Mouse (Mus musculus) brain, embryonic 14.5 days (tissue): Measurements from ENCODE around the gene Atf1. TPM values are rescaled to one million over a fixed set of nuclear protein-coding genes. Genes with fewer than 3 reads are reported as not detected.

Experiments
- DNase-seq: peaks from one replicate; pipeline ENCODE4 v3.0.0-alpha.2; 2011; ENCODE audit warnings: low read depth
- CTCF ChIP-seq: fragments of 200-500 bp; IDR thresholded peaks from 2 replicates; pipeline ENCODE4 v1.5.1; 2012; ENCODE audit warnings: inconsistent platforms, mild to moderate bottlenecking, moderate library complexity, borderline replicate concordance; ENCODE audit not compliant: insufficient read depth, insufficient read length; ENCODE audit errors: extremely low read depth
- POLR2A ChIP-seq: fragments of 200-500 bp; IDR thresholded peaks from 2 replicates; pipeline ENCODE4 v1.6.1; 2012; ENCODE audit warnings: mild to moderate bottlenecking, inconsistent platforms, borderline replicate concordance; ENCODE audit not compliant: poor library complexity, insufficient read depth, insufficient read length, severe bottlenecking; ENCODE audit errors: extremely low read depth
- polyA plus RNA-seq: library from polyadenylated mRNA; depleted of rRNA; stranded (reverse); fragments of >200 nt; gene quantifications from 2 replicates; pipeline ENCODE4 v1.2.3, GENCODE M21; 2012

The Atf1 gene
- polyA plus RNA-seq, 1 experiment: 19.0 TPM

GRCm38 (mm10) chr15:100190083-100190482 lies 37.5 kb upstream of the Atf1 start:
- no peak for DNase-seq
- TF ChIP-seq CTCF: no peak
- no peak for TF ChIP-seq POLR2A

- DNase-seq: no peak
- TF ChIP-seq POLR2A (no peak), CTCF (no peak)
Measured at GRCm38 (mm10) chr15:100198983-100199745, 28.5 kb upstream of the Atf1 start.

- TF ChIP-seq CTCF (no peak), POLR2A (no peak)
Measured at GRCm38 (mm10) chr15:100199790-100200189, 27.8 kb upstream of the Atf1 start.

GRCm38 (mm10) chr15:100201806-100202205 lies 25.8 kb upstream of the Atf1 start:
- no peak for TF ChIP-seq POLR2A
- TF ChIP-seq CTCF: no peak
- no peak for DNase-seq

More at GRCm38 (mm10) chr15:100199790-100200189, 27.8 kb upstream of the Atf1 start:
- no peak for DNase-seq

- TF ChIP-seq CTCF (no peak), POLR2A (no peak)
- no peak for DNase-seq
Measured at GRCm38 (mm10) chr15:100202431-100203015, 25.1 kb upstream of the Atf1 start.

- TF ChIP-seq POLR2A: no peak
- TF ChIP-seq CTCF: no peak
- no peak for DNase-seq
Measured at GRCm38 (mm10) chr15:100204574-100204973, 23.0 kb upstream of the Atf1 start.

GRCm38 (mm10) chr15:100210013-100210412 lies 17.6 kb upstream of the Atf1 start:
- no peak for TF ChIP-seq CTCF
- no peak for TF ChIP-seq POLR2A
- DNase-seq: no peak

GRCm38 (mm10) chr15:100213339-100213738 lies 14.3 kb upstream of the Atf1 start:
- no peak for DNase-seq
- TF ChIP-seq POLR2A (no peak), CTCF (no peak)

- DNase-seq: no peak
- TF ChIP-seq CTCF: no peak
- TF ChIP-seq POLR2A: no peak
Measured at GRCm38 (mm10) chr15:100215092-100215491, 12.5 kb upstream of the Atf1 start.

GRCm38 (mm10) chr15:100216173-100216572 lies 11.4 kb upstream of the Atf1 start:
- DNase-seq: no peak
- no peak for TF ChIP-seq CTCF
- TF ChIP-seq POLR2A: no peak

GRCm38 (mm10) chr15:100218018-100218417 lies 9.6 kb upstream of the Atf1 start:
- TF ChIP-seq POLR2A (no peak), CTCF (no peak)
- no peak for DNase-seq

- DNase-seq: no peak
- TF ChIP-seq POLR2A (no peak), CTCF (no peak)
Measured at GRCm38 (mm10) chr15:100219396-100219795, 8.2 kb upstream of the Atf1 start.

GRCm38 (mm10) chr15:100220916-100221315 lies 6.7 kb upstream of the Atf1 start:
- no peak for TF ChIP-seq POLR2A
- no peak for TF ChIP-seq CTCF
- no peak for DNase-seq

- no peak for TF ChIP-seq CTCF
- no peak for DNase-seq
Measured at GRCm38 (mm10) chr15:100225381-100225780, 2.2 kb upstream of the Atf1 start.
